Mouse (Mus musculus) T-helper 1 cell (primary cell): ENCODE measurements around the gene Mroh7.

Experiments
- in situ Hi-C: fragments of 300-600 bp; cut with MboI, MseI; formaldehyde crosslinking; loops from one replicate; pipeline ENCODE4 v1.15.1; 2025; ENCODE audit warnings: high pct_unique_total_duplicates

Gene Mroh7

GRCm38 (mm10) chr4:106699989-106700388, 30.7 kb downstream of the Mroh7 start:
- in situ Hi-C loops = no loop called here

DNA sequence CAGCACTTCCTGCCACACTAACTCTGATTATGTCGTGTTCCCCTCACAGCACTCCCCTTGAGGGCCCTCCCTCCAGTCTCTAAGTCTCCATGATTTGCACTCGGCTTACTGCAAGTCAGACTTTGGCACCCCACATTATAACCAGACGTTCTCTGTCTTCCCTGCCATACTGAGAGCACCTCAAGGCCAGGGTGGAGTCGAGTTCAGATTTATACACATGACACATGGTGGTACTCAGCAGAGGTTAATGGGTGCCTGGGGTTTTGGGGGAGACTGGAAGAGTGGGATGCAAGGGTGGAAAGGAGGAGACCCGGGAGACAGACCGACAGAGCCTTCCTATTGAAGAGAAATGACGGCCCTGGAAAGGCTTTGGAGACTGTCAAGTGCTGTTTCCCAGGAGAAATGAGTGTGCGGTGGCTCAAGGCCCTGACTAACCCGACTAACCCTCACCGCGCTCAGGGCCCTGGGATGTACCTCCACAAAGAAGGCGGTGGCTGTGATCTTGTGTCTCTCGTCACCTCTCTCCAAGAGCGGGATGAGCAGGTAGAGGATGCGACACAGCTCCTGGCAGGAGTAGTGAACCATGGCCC, 36.8 kb downstream of the Mroh7 start:
- in situ Hi-C loops = no loop called here

DNA sequence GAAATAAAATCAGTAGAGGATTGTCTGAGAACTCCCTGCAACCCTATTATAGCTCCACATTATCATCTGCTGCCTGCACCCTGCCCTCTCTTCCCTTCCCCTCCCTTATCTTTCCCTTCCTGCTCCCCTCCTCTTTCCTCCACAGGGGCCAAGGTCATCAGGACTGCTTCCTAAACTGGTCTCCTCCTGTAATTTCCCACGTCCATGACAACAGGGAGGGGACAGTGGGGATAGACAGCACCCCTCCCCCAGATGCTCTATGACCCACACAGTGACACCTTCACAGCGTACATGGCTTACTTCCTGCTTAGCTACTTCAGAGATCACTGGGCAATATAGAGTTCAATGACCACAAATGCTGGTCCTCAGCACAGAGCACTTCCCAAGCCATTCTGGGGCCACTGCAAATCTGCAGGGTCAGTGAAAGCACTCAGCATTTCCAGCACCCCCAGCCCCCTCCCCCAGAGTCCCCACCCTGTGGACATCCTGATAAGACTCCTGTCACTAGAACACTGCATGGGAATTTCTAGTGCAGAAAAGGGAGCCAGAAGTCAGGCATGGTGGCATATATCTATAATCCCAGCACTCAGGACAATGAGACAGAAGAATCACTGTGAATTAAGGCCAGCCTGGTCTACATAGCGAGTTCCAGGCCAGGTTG, 42.0 kb downstream of the Mroh7 start:
- in situ Hi-C loops = no loop called here

DNA sequence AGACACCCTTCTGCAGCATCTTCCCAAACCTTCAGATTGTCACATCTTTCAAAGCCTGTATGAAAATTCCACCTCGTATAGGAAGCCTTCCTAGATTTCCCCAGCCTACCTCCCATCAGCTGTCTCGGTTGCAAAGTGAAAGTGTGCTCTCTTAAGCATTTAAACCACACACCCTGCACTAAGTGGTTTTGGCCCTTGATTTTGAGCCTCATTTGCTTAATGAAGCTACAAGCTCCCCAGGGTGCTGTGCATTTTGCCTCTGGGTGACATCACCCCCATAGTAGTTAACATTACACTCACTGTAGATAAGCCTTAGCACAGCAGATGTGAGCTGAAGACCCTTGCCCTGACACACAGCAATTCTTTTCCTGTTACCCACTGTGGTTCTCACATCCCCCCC, 49.8 kb downstream of the Mroh7 start:
- in situ Hi-C loops = no loop called here

GRCm38 (mm10) chr4:106679152-106679551, 51.6 kb downstream of the Mroh7 start:
- in situ Hi-C loops = no loop called here

DNA sequence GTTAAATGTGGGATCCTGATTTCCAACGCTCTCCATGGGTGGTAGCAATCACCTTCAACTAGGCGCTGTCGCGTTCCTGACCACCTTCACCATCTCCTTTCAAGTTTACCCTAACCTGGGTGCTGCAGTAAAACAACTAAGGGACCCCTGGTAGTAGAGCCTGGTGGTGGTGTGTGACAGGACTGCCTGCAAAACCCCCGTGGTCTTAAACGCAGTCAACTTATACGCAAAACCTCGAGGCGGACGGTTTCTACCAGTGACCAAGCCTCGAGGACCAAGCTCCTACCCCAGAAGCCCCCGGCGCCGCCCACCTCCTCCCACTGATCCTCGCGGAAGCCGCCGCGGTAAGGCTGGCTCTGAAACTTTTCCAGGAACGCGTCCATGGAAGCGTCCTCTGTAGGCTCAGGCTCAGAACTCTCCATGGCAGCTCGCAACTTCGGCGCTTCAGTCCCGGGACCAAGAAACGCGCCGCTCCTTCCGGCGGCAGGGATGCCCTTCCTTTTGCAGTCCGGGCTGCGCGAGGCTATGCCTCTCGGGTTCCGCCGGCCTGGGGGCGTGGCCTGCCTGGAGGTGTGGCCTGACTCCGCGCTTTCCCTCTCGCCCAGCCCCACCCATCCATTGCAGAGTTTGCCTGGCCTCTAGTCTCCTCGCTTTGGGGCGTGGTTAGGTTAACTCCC, 52.1 kb downstream of the Mroh7 start, which contains the start of gene Ttc4:
Gene Ttc4, minus strand, starts transcription at position 503 of the 677 bp plus-strand sequence.
- in situ Hi-C loops = no loop called here

- in situ Hi-C loops = no loop called here
Measured at GRCm38 (mm10) chr4:106676749-106677148, 54.0 kb downstream of the Mroh7 start.

DNA sequence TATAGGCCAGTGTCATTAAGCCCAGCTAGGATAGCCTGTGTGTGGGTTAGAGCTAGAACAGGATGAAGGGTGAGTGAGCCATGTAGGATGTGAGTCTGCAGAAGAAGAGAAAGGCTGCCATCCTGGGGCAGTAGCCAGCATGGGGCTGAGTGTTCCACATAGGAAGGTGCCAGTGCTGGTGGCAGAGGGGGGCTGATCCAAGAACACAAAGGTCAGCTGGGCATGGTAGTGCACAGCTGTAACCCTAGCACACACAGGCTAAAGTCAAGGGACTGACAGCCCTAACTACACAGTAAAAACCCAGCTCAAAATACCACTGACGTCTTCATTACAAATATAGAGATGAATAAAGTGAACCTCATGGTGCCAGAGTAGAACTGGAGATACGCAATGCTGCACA, 64.2 kb downstream of the Mroh7 start:
- in situ Hi-C loops = no loop called here

DNA sequence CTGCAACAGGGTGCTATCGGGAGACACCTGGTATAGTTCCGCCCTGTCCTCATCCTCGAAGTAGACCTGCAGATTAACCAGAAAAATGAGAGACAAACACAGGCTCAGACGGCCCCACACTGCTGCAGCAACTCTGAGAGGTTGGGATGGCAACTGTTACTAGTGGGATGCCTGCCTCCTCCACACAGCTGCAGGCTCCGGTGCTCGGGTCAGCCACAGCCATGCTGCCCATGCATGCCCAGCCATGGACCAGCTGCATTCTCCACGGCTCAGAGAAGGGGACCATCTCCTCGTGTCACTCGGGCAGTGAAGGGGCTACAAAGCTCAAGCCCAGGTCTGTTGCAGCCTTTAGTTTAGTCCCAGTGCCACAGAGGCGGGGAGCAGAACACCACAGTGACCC, 65.1 kb downstream of the Mroh7 start:
- in situ Hi-C loops = no loop called here

- in situ Hi-C loops = no loop called here
Measured at GRCm38 (mm10) chr4:106665269-106665668, 65.5 kb downstream of the Mroh7 start.

DNA sequence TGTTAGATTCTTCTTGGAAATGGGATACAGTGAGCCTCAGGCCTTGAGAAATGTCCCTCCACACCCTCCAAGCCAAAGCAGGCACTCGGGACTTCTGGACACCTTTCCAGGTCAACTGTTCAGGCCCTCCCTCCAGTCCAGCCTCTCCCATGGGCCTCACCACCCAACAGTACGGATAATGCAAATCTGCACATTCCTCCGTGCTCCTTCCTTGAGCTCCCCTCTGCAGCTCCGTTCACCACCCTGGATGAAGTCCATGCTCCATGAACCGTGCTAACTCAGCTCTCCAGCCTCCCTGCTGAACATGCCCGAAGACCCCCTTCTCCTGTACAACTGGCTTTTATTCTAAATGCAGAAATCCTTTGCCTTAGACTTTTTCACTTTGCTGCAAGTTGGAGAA, 66.0 kb downstream of the Mroh7 start:
- in situ Hi-C loops = no loop called here

DNA sequence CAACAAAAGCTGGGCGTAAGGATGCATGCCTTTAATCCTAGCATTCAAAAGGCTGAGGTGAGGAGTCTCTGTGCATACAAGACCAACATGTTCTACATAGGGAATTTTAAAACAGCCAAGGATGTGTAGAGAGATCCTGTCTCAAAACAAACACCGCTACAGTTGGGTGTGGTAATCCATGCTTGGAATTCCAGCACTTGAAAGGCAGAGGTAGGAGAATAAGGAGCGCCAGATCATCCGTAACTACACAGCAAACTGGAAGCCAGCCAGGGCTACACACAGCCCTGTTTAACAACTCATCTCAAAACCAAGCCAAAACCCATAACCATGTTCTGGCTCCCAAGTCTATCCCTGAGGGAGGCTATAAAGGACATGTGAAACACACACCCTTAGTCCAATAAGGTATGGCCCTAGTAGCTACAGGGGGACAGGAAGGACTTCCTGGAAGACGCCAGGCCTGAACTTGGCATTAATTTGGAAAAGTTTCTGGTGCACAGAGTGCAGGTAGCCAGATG, 66.7 kb downstream of the Mroh7 start:
- in situ Hi-C loops = no loop called here

DNA sequence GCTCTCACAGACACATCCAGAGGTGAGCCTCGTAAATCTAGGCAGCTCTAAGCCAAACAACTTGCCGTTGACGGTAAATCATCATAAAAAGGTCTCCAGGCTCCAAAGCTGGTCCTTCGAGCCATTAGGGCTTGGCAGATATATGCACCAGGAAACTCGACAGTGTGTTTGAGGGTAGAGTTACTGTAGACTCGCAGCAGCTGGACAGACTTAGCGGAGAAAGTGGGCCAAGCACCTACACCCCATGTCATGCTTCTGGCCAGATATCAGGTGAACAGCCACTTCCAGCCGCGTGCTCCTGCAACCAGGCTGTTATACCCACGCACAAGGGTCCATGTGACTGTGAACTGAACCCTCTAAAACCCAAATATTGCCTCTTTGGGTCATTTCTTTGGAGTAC, 75.0 kb downstream of the Mroh7 start:
- in situ Hi-C loops = no loop called here

DNA sequence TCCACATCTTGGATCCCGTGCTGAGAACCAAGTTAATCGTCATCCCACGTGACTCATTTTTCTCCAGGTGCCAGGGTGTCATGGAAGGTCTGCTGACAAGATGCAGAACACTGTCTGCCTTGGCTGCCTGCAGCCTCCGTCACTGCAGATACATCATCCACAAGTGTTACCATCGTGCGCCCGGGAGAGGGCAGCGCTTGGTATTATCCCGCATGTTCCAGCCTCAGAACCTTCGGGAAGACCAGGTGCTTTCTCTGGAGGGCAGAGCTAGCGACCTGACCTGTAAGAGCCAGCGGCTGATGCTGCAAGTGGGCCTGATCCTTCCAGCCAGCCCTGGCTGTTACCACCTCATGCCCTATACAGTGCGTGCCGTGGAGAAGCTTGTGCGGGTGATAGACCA, 77.7 kb downstream of the Mroh7 start:
- in situ Hi-C loops = no loop called here

GRCm38 (mm10) chr4:106652546-106652945, 78.2 kb downstream of the Mroh7 start:
- in situ Hi-C loops = no loop called here

GRCm38 (mm10) chr4:106650833-106651527, 79.7 kb downstream of the Mroh7 start, which contains the start of gene Pars2:
TSS of gene Pars2 (plus strand) at chr4:106651069.
- in situ Hi-C loops = no loop called here

GRCm38 (mm10) chr4:106647137-106647536, 83.6 kb downstream of the Mroh7 start:
- in situ Hi-C loops = no loop called here

DNA sequence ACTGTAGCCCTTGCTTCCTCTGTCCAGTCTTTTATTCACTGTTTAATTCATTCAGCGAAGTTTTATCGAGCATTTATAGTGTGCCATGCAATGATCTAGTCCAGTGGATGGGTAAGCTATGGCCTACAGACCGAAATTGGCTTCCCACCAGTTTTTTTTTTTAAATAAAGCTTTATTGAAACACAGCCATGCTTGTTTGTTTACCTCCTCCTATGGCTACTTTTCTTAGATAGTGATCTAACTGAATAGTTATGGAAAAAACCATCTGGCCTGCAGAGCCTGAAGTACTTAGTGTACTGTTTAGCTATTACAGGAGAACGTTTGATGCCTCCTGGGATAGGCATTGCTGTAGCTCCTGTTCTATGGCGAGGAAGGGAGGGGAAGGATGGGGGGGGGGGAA, 84.9 kb downstream of the Mroh7 start:
- in situ Hi-C loops = no loop called here

DNA sequence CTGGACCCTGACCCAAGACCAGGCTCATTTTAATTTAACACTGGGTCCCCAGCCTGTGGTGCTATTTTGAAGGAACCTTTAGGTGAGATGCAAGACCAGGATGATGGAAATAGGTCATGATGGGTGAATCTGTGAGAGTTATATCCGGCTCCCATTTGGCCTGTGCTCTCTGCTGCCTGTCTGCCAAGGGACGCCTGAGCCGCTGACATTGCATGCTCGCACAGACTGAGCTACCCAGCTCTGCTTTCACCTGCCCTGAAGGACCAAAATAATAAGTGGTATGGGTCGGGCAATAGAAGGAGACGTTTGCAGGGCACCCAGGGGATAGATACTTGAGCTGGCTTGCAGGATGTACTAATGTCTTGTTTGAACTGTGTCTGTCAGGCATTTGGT, 86.5 kb downstream of the Mroh7 start:
- in situ Hi-C loops = no loop called here

DNA sequence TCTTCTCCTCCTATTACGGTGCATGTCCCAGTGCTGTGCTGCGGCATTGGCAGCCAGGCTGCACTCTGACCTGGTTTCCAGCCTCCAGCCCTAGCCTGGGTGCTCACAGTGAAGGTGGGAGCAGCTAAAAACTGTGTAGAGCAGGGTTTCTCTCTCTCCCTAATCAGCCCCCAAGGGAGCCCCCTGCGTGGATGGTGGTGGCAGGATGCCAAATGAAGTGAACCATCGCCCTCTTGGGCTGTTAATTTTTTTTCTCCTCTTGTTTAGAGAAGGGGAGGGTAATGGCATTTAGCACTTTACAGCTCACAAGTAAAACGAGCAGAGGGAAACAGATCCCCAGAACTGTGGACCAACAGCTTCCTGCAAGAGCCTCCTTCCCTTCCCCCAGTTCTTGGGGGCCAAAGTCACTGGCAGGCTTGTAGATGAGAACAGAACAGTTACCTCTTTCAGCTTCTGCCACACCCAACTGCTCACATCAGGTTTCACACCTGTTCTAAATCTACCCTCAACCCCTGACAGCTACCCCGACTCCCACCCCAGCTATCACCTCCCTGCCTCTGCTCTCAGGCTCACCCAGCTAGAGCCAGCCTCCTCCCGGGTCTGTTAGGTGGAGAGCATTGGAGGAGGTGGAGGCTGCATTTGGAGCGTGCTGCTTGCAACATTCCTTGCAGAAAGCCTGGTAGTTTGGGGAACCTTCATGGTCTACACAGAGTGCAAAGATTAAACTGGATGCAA, 87.1 kb downstream of the Mroh7 start:
- in situ Hi-C loops = no loop called here

GRCm38 (mm10) chr4:106634086-106634479, 96.6 kb downstream of the Mroh7 start:
- in situ Hi-C loops = no loop called here
